Mouse (Mus musculus) heart, postnatal 10 days (tissue): Measurements from ENCODE around the gene Fbxo24. TPM values are rescaled to one million over a fixed set of nuclear protein-coding genes. Genes with fewer than 3 reads are reported as not detected.

Experiments used
- DNase-seq, 2 experiments: peaks; one replicate each; pipeline ENCODE4 v3.0.0; 2021
- intact Hi-C: fragments of 180-260 bp; cut with DNase I; formaldehyde crosslinking; loops from one replicate; pipeline ENCODE4 v1.15.1; 2025
- total RNA-seq, 2 experiments: library from RNA; stranded (reverse); gene quantifications; 2 replicates each; pipeline ENCODE4 v1.2.3; 2021

The Fbxo24 gene
- total RNA-seq, result under 1 TPM; 0.20 to 0.29 TPM

GRCm38 (mm10) chr5:137628498-137629305, at the start of gene Fbxo24, which contains the start of the genes Lrch4 and Gm20605:
TSS of gene Fbxo24 (minus strand) at chr5:137629002.
TSS of gene Lrch4 (plus strand) at chr5:137629121.
TSS of gene Gm20605 (plus strand) at chr5:137629175.
- DNase-seq, result peak; percentile 99 to 100
- intact Hi-C loops, result loop anchor here (5.0 kb wide), 1 partner anchor 96 kb away; the partner anchor contains the start of genes Epo and Gnb2

DNA sequence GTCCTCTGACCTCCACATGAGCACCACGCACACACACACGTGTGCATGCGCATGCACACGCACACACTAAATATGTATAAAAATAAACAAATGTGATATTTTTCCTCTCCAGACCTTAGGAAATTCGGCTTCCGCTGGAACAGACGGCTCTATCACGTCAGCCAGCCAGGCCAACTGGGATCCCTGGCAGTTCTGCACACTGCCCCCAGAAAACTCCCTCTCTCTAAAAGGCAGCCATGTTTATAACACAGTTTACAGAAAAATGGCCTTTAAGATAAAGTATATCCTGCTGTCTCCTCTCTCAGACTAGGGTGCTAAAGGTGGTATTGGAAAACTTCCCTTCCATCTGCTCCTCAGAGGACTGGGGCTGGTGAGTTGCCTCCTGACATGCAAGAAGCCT, 49.1 kb upstream of the Fbxo24 start:
- intact Hi-C loops, result no loop called here
- DNase-seq, result no peak

DNA sequence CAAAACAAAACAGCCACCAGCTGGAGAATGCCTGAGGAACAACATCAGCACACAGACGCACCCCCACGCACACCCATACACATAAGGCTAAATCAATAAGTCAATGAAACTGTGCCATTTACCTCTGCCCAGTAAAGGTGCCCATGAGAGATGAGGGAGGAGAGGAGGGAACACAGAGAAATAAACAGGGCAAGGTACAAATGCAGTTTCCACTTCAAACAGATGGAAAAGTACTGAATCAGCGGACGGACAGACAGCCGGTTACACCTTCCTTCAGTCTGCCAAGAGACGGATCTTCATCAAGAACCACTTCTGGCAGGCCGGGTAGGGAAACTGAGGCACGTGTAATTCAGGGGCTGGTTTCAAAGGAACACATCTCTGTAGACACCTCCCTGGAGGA, 46.0 kb upstream of the Fbxo24 start:
- intact Hi-C loops, result loop anchor here (5.0 kb wide), 1 partner anchor 68 kb away; the partner anchor contains the start of gene Nyap1
- DNase-seq, result no peak

DNA sequence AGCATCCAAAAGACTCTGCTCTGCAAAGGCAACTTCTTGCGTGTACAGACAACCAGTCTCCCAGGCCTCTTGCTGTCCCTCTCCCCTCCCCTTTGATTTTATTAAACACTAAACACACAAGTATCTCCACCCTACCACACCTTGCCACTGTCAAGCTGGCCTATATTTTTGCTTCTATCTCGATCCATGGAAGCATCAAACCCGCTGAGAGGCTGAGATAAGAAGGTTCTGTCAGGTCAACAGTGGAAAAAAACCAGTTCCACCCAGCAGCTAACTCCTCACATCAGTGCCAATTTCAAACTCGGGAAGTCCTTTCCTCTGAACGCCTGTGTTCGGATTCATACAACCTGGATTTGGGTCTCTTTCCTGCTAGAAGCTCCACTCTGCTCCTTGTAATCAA, 44.2 kb upstream of the Fbxo24 start:
- DNase-seq, result no peak
- intact Hi-C loops, result loop anchor here (5.0 kb wide), 1 partner anchor 69 kb away; the partner anchor contains the start of gene Nyap1

DNA sequence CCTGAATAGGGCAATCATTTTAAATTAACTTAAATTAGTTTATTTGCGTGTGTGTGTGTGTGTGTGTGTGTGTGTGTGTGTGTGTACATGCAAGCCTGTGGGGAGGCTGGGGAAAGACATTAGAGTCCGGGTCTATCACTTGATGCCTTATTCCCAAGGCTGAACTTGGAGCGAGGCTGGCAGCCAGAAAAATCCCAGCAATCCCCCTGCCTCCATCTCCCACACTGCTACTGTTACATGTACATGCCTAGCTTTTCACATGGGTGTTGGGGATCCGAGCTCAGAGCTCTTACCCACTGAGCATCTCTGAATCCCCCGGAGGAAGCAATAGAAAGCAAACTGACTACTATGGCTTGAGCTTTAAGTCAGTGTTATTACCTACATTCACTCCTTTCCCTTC, 43.6 kb upstream of the Fbxo24 start:
- no peak for DNase-seq

GRCm38 (mm10) chr5:137671443-137672240, 42.8 kb upstream of the Fbxo24 start:
- DNase-seq, result peak; percentile 83 to 86
- intact Hi-C loops, result loop anchor here (5.0 kb wide), 1 partner anchor 71 kb away; the partner anchor contains the start of gene Nyap1

More for the DNA sequence above, 43.6 kb upstream of the Fbxo24 start:
- intact Hi-C loops, result loop anchor here (5.0 kb wide), 1 partner anchor 70 kb away; the partner anchor contains the start of gene Nyap1

DNA sequence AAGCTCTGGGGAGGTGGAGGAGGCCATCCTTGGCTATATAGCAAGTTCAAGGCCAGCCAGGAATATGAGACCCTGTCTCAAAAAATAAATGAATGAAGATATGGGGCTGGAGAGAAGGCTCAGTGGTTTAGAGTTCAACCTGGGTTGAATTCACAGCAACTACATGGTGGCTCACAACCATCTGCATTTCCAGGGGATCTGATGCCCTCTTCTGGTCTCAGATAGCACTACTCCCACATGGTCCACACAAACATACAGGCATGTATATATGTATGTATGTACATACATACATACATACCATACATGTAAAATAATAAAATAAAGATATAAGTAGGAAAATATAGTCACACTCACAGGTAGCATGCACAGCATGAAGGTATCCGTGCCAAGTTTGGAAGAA, 41.4 kb upstream of the Fbxo24 start:
- DNase-seq, result no peak
- intact Hi-C loops, result loop anchor here (5.0 kb wide), 1 partner anchor 72 kb away; the partner anchor contains the start of gene Nyap1

GRCm38 (mm10) chr5:137668971-137669370, 40.2 kb upstream of the Fbxo24 start:
- intact Hi-C loops, result no loop called here
- peak; percentile 66 to 68 for DNase-seq

DNA sequence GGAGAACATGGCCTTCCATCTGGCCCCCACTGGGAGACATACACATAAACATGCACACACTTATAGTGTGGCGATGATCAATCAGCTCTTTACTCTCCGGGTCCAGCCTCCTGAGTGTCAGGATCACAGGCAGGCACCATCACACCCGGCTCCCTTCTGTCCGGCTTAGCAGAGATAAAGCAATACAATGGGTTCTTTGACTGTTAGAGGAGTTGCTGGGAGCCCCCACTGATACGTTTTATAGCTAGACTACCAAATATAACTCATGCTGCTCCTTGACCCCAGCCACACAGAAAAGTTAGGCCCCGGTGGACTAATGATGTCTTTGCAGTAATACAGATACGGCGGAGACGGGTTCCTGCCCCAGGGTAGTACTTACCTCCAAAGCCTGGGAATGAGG, 34.3 kb upstream of the Fbxo24 start:
- no peak for DNase-seq
- intact Hi-C loops, result no loop called here

- intact Hi-C loops, result no loop called here
Observed at GRCm38 (mm10) chr5:137660064-137660688, 31.4 kb upstream of the Fbxo24 start.

DNA sequence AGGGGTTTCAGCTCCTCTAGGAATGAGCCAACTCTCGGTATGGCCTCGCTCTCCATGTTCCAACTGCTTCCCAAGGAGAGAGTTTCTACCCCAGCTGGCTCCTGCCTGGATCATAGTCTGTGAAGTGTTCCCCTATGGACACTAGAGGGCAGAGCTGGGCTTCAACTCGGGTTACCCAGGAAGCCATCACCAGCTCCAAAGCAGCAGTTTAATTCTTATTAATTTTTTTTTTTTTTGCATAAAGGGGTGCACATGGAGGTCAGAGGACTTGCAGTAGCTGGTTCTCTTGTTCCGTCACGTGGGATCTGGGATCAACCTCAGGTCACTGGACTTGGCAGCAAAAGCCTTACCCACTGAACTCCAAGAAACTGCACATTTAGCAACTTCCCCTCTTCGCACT, 28.2 kb upstream of the Fbxo24 start:
- peak; percentile 85 to 90 for DNase-seq
- intact Hi-C loops, result loop anchor here (1.0 kb wide), 2 partner anchors 84 to 100 kb away; partner anchors contain the start of gene Nyap1

More at GRCm38 (mm10) chr5:137660064-137660688, 31.4 kb upstream of the Fbxo24 start:
- DNase-seq, result peak; percentile 83 to 87

GRCm38 (mm10) chr5:137654746-137655145, 25.9 kb upstream of the Fbxo24 start:
- peak in 1 of 2 experiments; percentile 51 for DNase-seq
- intact Hi-C loops, result no loop called here

- intact Hi-C loops, result no loop called here
- DNase-seq, result no peak
Observed at GRCm38 (mm10) chr5:137653366-137653765, 24.6 kb upstream of the Fbxo24 start.

GRCm38 (mm10) chr5:137652474-137652873, 23.7 kb upstream of the Fbxo24 start:
- intact Hi-C loops, result loop anchor here (1.0 kb wide), 1 partner anchor 67 kb away; no protein-coding TSS in a partner anchor
- DNase-seq, result peak; percentile 77 to 88

GRCm38 (mm10) chr5:137649669-137650571, 21.1 kb upstream of the Fbxo24 start:
- DNase-seq, result no peak
- intact Hi-C loops, result loop anchor here (10.0 kb wide), 1 partner anchor 265 kb away; no protein-coding TSS in a partner anchor

DNA sequence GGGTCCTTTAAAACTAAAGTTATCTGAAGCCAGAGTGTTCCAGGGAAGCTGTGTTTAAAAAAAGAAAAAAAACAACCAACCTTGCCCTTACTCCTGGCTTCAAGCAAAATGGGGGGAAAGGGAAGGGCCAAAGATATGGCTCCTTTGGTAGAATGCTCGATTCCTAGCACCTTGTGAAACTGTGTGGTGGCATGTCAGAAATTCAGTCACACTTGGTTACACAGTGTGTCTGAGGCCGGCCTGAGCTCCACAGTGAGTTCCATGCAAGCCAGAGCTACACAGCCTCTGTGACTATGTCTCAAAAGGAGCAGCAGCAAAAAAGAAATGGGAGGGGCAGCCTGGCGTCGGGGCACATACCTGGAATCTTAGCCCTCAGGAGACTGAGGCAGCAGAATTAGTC, 20.4 kb upstream of the Fbxo24 start:
- no peak for DNase-seq
- intact Hi-C loops, result loop anchor here (10.0 kb wide), 1 partner anchor 264 kb away; no protein-coding TSS in a partner anchor

DNA sequence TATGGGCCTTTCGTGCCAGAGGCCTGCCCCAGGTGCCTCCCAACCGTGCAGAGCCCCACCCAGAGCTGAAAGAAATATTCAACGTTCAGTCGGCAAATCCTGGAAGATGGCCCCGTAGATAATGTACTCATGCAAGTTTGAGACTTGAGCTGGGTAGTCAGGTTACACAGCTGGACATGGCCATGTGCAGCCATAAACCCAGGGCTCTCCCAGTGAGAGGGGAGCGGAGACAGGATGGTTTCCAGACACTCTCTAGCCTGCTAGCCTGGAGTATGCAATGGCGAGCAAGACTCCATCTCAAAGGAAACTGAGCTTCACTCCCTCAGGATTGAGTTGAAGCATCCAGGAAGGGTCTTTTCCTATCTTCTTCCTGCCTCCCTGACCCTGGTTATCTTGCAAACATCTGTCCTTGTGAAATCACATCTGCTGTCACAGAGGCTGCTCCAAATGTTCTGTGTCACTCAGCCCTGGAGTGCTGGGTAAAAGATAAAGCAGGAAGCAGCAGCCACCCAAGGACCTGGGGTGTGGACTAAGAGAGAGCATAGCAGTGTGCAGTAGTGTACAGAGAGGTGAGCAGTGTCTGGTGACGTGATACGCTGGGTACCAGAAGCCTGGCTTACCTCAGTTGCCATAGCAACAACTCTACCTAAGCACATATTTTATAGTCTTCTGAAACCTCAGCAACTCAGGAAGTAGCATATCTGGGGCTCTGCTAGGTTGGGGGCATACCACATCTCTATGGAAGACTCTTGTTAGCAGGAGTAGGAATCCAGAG, 19.2 kb upstream of the Fbxo24 start:
- intact Hi-C loops, result loop anchor here (10.0 kb wide), 1 partner anchor 263 kb away; no protein-coding TSS in a partner anchor
- no peak for DNase-seq

DNA sequence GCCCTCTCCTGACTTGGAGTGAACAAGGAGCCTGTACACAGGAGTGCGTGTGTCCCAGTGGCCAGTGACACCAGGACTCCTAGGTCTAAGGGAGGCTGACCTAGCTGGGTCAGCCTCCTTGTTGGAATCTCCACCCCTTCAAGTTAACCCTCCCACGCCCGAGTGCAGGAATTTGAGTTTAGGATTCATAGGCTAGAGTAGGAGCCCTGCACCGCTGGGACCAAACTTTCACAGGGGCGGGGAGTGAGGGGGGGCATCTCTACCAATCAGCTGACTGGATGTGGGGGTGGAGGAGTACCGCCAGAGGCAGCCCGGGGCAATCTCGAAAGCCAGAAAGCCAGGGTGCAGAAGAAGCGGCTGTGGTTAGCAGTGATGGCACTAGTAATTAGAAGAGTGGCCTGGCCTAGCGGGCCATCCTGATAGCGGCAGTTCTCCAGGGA, 16.9 kb upstream of the Fbxo24 start, which contains the start of gene Irs3:
Irs3 (minus strand) TSS at position 63 of the 440 bp plus-strand sequence.
- DNase-seq, result peak; percentile 42 to 48
- intact Hi-C loops, result loop anchor here (10.0 kb wide), 1 partner anchor 261 kb away; no protein-coding TSS in a partner anchor
